Mouse (Mus musculus) embryonic facial prominence, embryonic 11.5 days (tissue): ENCODE measurements around the gene Adgra3. TPM values are rescaled to one million over a fixed set of nuclear protein-coding genes. Genes with fewer than 3 reads are reported as not detected.

Source experiments
- ATAC-seq: fragments of 200-750 bp; cut with Nextera tagmentation; replicated peaks from 2 replicates; pipeline ENCODE4 v1.8.0; 2017; ENCODE audit warnings: low read depth; ENCODE audit not compliant: insufficient number of reproducible peaks, low FRiP score, low TSS enrichment
- DNase-seq: peaks from one replicate; pipeline ENCODE4 v3.0.0-alpha.2; 2015; ENCODE audit warnings: low spot score
- H3K27ac ChIP-seq: fragments of 300-500 bp; sonication (generic); replicated peaks from 2 replicates; pipeline ENCODE4 v1.5.1; 2014; ENCODE audit warnings: mild to moderate bottlenecking, low read depth, low read length, control low read depth
- H3K27me3 ChIP-seq: fragments of 300-500 bp; sonication (generic); 2 replicates; pipeline ENCODE4 v1.6.1; 2014; ENCODE audit warnings: mild to moderate bottlenecking, low read length, moderate library complexity, mixed read lengths; ENCODE audit not compliant: control insufficient read depth, insufficient read depth
- H3K36me3 ChIP-seq: fragments of 300-500 bp; sonication (generic); replicated peaks from 2 replicates; pipeline ENCODE4 v1.6.1; 2014; ENCODE audit warnings: low read depth, mild to moderate bottlenecking, low read length, moderate library complexity, mixed read lengths; ENCODE audit not compliant: control insufficient read depth, insufficient read depth
- H3K4me1 ChIP-seq: fragments of 300-500 bp; sonication (generic); 2 replicates; pipeline ENCODE4 v1.6.1; 2014; ENCODE audit warnings: low read length, mixed read lengths; ENCODE audit not compliant: control insufficient read depth, insufficient read depth
- H3K4me2 ChIP-seq: fragments of 300-500 bp; sonication (generic); 2 replicates; pipeline ENCODE4 v1.6.1; 2014; ENCODE audit warnings: low read depth, mild to moderate bottlenecking, control low read depth, low read length, moderate library complexity
- H3K4me3 ChIP-seq: fragments of 300-500 bp; sonication (generic); 2 replicates; pipeline ENCODE4 v1.5.1; 2014; ENCODE audit warnings: low read depth, low read length, control low read depth
- H3K9ac ChIP-seq: fragments of 300-500 bp; sonication (generic); replicated peaks from 2 replicates; pipeline ENCODE4 v1.6.1; 2014; ENCODE audit warnings: mild to moderate bottlenecking, control low read depth, low read length
- H3K9me3 ChIP-seq: fragments of 300-500 bp; sonication (generic); replicated peaks from 2 replicates; pipeline ENCODE4 v1.6.1; 2016; ENCODE audit warnings: mild to moderate bottlenecking, low read length, inconsistent platforms, mixed read lengths; ENCODE audit not compliant: control insufficient read depth
- WGBS: fragments of 180-500 bp; shearing (Covaris S2); extraction: QIAGEN DNeasy Blood & Tissue Kit; methylation state at CpG from one replicate; pipeline ENCODE4 v1.1.7; 2014; 5-methylcytosine and 5-hydroxymethylcytosine counted together
- polyA plus RNA-seq: library from polyadenylated mRNA; unstranded; fragments of >200 nt; fragmentation: Nextera tagmentation; extraction: Ambion mirVana; gene quantifications from 2 replicates; pipeline ENCODE4 v1.2.1, GENCODE M21; 2014

The Adgra3 gene
- polyA plus RNA-seq, 1 experiment from 2014 or later = 47.4 TPM

DNA sequence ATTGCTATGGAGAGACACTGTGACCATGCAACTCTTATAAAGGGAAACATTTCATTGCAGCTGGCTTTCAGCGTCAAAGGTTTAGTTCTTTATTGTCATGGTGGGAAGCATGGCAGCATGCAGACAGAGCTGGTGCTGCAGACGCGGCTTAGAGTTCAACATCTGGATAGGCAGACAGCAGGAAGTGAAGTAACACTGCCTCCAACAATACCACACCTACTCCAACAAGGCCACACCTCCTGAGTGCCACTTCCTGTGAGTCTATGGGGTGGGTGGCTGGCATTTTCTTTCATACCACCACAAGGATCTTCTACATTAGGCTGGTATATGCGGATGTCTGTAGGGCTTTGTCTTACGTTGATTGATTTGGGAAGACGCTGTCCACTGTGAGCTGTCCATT, 29.1 kb downstream of the Adgra3 start:
- Histone ChIP-seq H3K27ac (no peak overlapping the region), H3K4me3 (no peak overlapping the region), H3K9me3 (no peaks in the 10 kb centered on the region), H3K9ac (no peak overlapping the region), H3K4me1 (no peaks in the 10 kb centered on the region), H3K27me3 (no peaks in the 10 kb centered on the region), H3K36me3 (no peaks in the 10 kb centered on the region), H3K4me2 (no peak overlapping the region)
- WGBS = 90% methylated on average over 6 of the region's 6 CpGs
- ATAC-seq = no peak
- DNase-seq = no peak

DNA sequence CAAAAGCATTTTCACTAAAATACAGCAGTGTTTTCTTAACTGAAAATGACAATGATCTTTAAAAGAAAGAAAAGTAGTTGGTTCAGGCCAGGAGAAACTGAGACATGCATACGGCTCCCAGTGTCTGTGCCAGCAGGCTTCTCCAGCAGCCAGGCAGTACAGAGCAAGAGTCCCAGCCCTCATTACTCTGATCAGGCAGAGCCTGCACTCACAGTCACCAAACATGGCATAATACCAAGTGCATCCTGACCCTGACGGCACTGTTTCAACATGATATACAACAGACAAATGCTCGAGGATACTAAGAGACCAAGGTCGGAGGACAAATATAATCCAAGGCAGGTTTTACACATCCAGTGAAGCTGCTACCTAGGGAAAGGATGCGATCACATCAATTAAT, 31.2 kb downstream of the Adgra3 start:
- WGBS = 75% methylated on average over 5 of the region's 5 CpGs
- H3K36me3 ChIP-seq = no peaks in the 10 kb centered on the region
- no peak overlapping the region for H3K9ac ChIP-seq
- no peak overlapping the region for H3K4me2 ChIP-seq
- no peaks in the 10 kb centered on the region for H3K4me1 ChIP-seq
- no peak for ATAC-seq
- no peaks in the 10 kb centered on the region for H3K9me3 ChIP-seq
- no peak overlapping the region for H3K27ac ChIP-seq
- no peaks in the 10 kb centered on the region for H3K27me3 ChIP-seq
- DNase-seq = no peak
- H3K4me3 ChIP-seq = no peak overlapping the region

DNA sequence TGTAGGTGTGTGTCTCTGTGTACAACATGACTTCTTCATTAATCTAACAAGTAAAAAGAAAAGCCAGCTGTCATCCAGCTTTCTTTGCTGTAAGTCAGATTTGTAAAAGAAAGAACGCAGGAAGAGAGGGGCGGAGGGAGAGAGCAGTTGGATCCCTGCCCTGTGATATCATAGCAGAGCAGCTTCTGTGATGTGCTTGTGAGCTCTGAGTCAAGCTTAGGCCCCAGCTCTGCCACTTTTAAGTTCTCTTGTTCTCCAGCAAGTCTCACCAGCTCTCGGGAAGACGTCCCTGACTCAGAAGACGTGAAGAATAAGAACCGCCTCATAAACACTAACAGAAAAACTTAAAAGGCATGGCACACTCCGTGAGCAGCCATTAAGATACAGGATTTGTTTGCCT, 31.8 kb downstream of the Adgra3 start:
- 84% methylated on average over 7 of the region's 7 CpGs for WGBS
- H3K9ac ChIP-seq = no peak overlapping the region

DNA sequence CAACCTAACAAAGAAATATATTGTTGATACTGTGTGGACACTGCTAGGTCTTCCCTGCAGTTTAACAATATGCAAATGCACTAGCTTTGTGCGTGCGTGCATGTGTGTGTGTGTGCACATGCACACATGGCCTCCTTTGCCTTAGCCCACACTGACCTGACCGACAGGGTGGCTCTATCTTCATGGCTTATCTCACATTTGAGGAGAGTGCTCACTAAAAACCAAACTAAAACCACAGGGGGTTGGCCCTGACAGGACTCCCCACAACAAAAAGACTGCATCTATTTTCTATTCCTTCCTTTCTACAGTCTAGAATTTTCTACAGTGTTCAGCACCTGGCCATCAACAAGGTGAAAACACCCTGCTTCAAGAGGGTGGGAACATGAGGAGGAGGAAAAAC, 32.7 kb downstream of the Adgra3 start:
- 85% methylated on average over 3 of the region's 3 CpGs for WGBS
- ATAC-seq (no peak), DNase-seq (no peak)
- Histone ChIP-seq H3K4me3 (no peak overlapping the region), H3K36me3 (no peaks in the 10 kb centered on the region), H3K4me1 (no peaks in the 10 kb centered on the region), H3K27me3 (no peaks in the 10 kb centered on the region), H3K4me2 (no peak overlapping the region), H3K9me3 (no peaks in the 10 kb centered on the region), H3K27ac (no peak overlapping the region), H3K9ac (no peak overlapping the region)

More for the DNA sequence above, 31.8 kb downstream of the Adgra3 start:
- Histone ChIP-seq H3K4me3 (no peak overlapping the region), H3K4me1 (no peaks in the 10 kb centered on the region), H3K4me2 (no peak overlapping the region), H3K27me3 (no peaks in the 10 kb centered on the region), H3K36me3 (no peaks in the 10 kb centered on the region), H3K9me3 (no peaks in the 10 kb centered on the region), H3K27ac (no peak overlapping the region)
- DNase-seq (no peak), ATAC-seq (no peak)

DNA sequence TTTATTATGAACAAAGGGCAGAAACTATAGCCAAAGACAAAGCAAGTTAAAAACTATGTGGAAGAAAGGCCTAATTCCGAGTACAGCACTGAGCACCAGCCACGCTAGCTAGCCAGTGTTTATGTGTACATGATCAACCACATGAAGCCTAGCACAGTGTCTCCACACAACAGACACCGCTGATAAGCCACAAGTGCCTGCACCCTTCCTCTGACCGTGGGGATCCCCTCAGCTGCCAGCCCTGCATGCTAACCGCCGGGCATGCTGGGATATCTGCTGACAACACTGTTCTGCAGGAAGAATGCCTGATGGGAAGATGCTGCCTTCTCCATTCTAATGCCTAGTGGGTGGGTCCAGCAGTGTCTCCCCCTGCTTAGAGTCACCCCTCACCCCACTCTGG, 34.7 kb downstream of the Adgra3 start:
- no peak for DNase-seq
- Histone ChIP-seq H3K9ac (no peak overlapping the region), H3K27me3 (no peaks in the 10 kb centered on the region), H3K4me3 (no peak overlapping the region), H3K4me1 (no peaks in the 10 kb centered on the region), H3K36me3 (no peaks in the 10 kb centered on the region), H3K27ac (no peak overlapping the region), H3K4me2 (no peak overlapping the region), H3K9me3 (no peaks in the 10 kb centered on the region)
- WGBS = 89% methylated on average over 6 of the region's 6 CpGs
- no peak for ATAC-seq

DNA sequence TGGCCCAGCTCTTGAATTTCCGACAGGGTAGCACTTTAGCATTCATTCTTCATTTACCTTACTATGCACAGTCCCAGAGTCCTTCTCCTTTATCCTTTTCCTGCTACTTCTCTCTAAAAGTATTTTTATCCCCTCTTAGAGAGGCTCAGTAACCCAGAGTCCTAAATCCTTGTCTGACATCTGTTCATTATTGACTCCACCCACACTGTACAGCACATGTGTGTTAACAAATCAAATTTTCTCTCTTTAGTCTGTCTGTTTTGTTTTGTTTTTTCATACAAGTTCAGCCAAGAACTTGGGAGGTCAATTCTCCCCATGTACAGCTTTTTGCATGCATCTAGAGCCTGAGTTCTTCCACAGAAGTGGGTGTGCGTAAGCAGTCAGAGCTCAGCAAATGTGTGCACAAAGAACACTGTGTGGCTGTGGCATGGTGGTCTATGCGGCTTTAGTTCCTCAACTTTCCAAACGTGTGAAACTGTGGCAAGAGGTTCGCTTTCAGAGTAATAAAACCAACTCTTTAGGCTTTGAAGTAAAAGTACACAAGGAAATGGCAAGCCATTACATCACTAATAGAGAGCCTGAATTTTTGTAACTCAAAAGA, 42.7 kb downstream of the Adgra3 start:
- no peak overlapping the region for H3K4me2 ChIP-seq
- no peaks in the 10 kb centered on the region for H3K27me3 ChIP-seq
- no peak overlapping the region for H3K4me3 ChIP-seq
- ATAC-seq (no peak), DNase-seq (no peak)
- no peak overlapping the region for H3K9ac ChIP-seq
- 87% methylated on average over 5 of the region's 5 CpGs for WGBS
- no peaks in the 10 kb centered on the region for H3K9me3 ChIP-seq
- no peak overlapping the region for H3K27ac ChIP-seq
- no peaks in the 10 kb centered on the region for H3K4me1 ChIP-seq
- no peaks in the 10 kb centered on the region for H3K36me3 ChIP-seq

DNA sequence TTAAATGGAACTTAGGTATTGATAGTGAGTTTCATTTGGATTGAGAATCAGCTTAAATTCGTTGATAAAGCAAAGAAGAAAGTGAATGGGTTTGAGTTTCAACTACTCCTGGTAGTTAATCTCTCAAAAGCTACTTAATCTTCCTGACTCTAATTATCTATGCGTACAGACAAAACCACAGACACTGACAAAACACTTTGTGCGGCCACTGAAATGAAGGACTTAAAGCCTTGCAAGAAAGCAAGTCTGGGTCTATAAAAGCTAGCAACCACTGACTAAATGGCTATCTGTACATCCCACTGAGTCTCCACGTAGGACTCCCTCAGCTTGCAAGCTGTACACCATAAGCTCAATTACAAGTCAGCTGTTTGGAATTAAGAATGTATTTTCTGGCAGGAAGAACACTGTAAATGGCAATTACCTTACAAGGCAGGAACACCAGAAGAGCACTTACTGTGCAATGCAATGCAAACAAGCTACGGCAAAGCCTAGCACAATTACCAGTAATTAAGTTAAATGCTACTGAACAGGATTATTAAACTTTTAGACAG, 43.6 kb downstream of the Adgra3 start:
- Histone ChIP-seq H3K27me3 (no peaks in the 10 kb centered on the region), H3K9me3 (no peaks in the 10 kb centered on the region), H3K27ac (no peak overlapping the region), H3K36me3 (no peaks in the 10 kb centered on the region), H3K4me3 (no peak overlapping the region), H3K4me2 (no peak overlapping the region), H3K4me1 (no peaks in the 10 kb centered on the region), H3K9ac (no peak overlapping the region)
- 50% methylated on average over 5 of the region's 5 CpGs for WGBS
- DNase-seq (peak; percentile 58), ATAC-seq (0 out of 2 replicates have a peak, but pooled peaks have one; percentile 54)

DNA sequence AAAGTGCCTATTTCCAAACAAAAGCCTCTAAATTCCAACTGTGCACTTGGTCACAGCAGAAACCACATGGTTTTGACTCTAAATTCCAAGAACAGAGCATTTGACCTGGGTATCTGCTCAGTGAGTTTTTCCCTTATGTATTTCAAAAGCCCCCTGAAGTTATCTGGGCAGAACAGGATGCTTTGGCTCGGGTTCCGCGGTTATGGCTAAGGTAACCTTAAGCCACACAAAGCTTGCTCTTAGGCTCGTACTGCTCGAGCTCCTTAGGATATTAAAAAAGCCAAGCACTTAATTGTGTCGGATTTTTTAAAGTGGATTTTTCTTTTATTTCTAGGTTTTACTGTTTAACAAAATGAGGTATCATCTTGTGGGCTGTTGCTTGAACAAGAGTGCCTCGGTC, 44.1 kb downstream of the Adgra3 start:
- WGBS = 63% methylated on average over 7 of the region's 7 CpGs
- H3K9me3 ChIP-seq = no peaks in the 10 kb centered on the region
- H3K27ac ChIP-seq = no peak overlapping the region
- DNase-seq = peak; percentile 13
- H3K9ac ChIP-seq = no peak overlapping the region
- no peaks in the 10 kb centered on the region for H3K27me3 ChIP-seq
- no peak for ATAC-seq
- H3K4me1 ChIP-seq = no peaks in the 10 kb centered on the region
- no peak overlapping the region for H3K4me3 ChIP-seq
- H3K36me3 ChIP-seq = no peaks in the 10 kb centered on the region
- H3K4me2 ChIP-seq = no peak overlapping the region
